Mouse (Mus musculus): ENCODE results near the gene Neurog1. TPM values are rescaled to one million over a fixed set of nuclear protein-coding genes. Genes with fewer than 3 reads are reported as not detected.

The Neurog1 gene
- total RNA-seq (2021), result not detected

DNA sequence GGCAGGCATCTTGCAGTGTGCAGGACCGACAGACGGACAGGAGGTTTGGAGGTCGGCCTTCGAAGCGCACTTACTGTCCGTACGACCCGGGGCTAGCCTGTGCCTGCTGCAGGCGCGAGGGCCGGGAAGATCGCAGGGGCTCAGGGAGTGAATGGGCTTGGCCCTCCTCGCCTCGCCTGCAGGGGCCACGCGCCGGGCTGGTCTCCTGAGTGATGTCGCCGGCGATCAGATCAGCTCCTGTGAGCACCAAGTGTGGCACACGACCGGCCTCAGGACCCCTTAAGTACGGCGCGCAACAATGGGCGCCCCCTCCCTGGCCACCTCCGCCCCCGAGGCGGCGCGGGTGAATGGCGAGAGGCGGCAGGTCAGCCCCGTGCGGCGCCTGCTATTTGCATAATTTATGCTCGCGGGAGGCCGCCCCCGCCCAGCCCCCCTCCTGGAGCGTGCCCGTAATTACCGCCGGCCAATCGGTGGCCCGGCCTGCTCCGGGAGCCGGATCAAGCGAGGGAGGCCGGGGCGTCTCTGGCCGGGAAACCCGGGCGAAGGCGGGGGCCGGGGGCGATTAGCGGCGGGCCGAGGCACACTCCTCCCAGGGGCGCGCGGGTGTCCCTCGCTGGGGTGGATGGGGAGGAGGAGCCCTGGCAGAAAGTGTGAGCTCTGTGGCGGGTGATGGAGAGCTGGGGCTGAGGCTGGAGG lies at the start of gene Neurog1:
Neurog1 (minus strand) TSS at position 240 of the 696 bp plus-strand sequence.
- intact Hi-C loops (cut with DNase I), result no loop called here
- peak; percentile 27 to 48 for DNase-seq (ENCODE audit: low spot score in 2 of 2)

DNA sequence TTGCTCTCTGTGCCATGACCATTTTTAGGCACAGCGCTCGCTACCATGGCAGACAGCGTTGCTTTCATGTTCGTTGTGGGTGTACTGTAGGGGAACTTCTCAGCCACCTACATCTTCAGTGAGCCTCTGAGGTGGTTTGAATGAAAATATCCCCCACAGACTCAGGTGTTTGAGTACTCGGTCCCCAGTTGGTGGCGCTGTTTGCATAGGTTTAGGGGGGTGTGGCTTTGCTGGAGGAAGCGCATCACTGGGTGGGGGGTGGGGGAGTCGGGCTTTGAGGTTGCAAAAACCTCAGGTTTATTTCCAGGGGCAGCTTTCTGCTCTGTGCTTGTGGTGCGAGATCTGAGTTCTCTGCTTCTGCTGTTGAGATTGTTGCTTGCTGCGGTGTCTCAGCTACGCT lies 47.4 kb upstream of the Neurog1 start:
- DNase-seq (ENCODE audit: low spot score in 2 of 2), result no peak
- intact Hi-C loops (cut with DNase I), result loop anchor here (5.0 kb wide), 1 partner anchor 53 kb away; no protein-coding TSS in a partner anchor

DNA sequence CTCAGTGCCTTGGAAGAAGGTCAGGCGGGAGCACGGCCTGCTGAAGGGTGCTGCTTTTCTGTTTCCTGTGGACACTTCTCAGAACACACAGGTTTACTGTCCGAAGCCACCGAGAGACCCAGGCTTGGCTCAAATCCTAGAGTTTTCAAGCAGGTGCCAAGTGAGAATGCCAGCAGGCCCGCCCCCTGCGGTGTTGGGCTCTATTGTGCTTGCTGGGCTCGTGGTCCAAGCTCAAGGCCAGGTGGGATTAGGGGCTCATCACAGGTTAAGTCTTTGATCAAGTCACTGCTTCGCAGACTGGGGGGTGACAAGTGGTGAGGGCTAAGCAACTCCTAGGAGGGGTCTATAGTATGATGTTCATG lies 44.7 kb upstream of the Neurog1 start:
- intact Hi-C loops (cut with DNase I), result loop anchor here (5.0 kb wide), 1 partner anchor 56 kb away; no protein-coding TSS in a partner anchor
- DNase-seq (ENCODE audit: low spot score in 2 of 2), result no peak

DNA sequence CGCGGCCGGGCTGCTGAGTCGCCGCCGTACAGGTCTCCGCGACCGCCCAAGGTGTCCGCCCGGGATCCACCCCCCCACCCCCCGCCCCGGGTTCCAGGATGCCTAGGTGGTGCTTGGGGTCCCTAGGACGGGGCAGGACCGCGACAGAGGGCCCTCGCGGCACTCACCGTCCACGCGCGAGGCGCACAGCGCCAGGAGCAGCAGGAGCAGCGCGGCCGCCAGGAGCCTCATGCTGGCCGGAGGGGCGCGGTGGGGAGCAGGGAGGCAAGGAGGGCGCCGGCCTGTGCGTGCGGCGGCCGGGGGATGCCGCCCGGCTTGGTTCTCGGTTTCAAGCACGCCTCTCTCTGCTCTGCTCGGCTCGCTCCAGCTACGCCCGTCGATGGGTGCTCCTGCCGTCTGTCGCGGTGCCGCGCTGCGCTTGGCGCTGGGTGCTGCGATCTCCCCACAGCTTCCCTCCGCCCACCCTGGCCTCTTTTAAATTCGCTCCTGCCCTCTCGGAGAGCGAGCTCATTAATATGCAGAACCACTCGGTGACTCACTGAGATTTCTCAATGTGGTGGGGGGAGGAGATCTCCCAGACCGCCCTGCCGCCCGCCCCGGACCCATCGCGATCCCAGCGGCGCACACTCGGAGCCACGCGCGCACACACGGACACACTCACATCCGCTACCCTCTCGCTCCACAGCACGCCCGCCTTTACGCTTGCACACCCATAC lies 44.1 kb upstream of the Neurog1 start, which contains the start of gene Cxcl14:
Cxcl14 (minus strand) TSS at position 609 of the 716 bp plus-strand sequence.
- DNase-seq (ENCODE audit: low spot score in 2 of 2), result peak; percentile 45 to 46
- intact Hi-C loops (cut with DNase I), result loop anchor here (5.0 kb wide), 1 partner anchor 56 kb away; no protein-coding TSS in a partner anchor

DNA sequence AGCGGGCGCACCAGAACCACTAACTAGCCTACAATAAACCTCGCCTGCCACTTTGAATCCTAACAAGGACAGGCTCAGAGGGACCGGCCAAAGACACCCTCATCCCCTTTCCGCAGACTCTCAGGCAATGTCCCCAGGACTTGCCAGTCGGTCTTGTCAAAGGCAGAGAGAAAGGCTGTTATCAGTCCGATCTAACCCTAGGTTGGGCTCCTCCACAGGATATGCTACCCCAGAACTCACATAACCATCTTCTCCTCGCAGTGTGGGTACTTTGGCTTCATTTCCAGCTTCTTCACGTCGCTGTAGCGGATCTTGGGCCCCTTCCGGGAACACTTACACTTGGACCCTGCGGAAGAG lies 43.6 kb upstream of the Neurog1 start:
- intact Hi-C loops (cut with DNase I), result loop anchor here (5.0 kb wide), 1 partner anchor 57 kb away; no protein-coding TSS in a partner anchor
- no peak for DNase-seq (ENCODE audit: low spot score in 2 of 2)

DNA sequence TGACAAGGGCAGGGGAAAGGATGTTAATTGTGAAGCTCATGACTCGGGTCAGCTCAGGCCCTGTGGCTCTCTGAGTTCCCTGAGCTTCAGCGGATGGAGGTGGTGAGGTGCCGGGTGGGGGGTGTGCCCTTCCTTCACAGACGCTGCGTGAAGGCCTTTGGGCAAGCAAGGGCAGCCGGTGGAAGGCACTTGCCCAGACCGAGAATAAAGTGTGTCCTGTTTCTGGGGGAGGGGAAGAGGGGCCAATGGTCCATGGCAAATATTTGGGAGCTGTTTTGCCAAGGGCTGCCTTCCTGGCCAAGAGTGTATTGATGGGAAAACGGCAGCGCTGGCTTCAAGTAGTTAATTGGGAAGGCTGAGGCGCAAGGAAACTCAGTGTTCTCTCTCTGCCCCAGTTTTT lies 42.9 kb upstream of the Neurog1 start:
- intact Hi-C loops (cut with DNase I), result loop anchor here (5.0 kb wide), 1 partner anchor 57 kb away; no protein-coding TSS in a partner anchor
- DNase-seq (ENCODE audit: low spot score in 2 of 2), result peak; percentile 17 to 20

DNA sequence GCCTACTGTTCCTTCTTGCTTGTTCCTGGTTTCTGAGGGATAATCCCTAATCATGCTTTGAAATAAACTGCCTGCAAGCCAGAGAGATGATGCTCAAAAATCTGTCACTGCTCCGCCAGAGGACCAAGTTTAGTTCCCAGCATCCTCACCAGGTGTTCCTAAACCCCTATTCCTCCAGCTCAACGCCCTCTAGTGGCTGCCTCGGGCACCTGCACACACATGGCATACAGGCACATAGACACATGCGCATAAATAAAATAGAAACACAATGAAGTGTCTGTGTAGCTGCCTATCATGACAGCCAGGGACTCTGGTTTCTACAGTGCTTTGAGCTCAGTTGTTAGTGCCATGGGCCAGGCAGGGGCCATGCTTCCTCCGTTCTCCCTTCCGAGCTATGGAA lies 38.0 kb upstream of the Neurog1 start:
- intact Hi-C loops (cut with DNase I), result no loop called here
- DNase-seq (ENCODE audit: low spot score in 2 of 2), result no peak

DNA sequence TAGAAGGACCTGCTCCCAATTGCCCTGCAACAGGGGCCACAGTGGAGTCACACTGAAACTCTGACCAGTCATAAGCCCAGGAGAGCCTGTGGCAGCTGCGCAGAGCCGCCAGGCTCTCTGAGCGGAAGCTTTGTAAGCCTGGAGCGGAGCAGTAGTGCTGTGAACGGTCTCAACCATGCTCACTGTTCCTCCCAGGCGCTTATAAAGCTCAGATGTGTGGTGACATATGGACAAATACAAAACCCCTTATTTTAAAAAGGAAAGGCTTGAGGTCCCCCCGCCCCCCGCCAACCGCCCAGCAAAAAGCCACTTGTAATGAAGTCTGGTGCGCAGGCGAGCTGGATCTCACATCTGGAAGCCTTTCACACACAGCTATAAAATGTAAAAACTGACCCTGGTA lies 37.3 kb upstream of the Neurog1 start:
- no peak for DNase-seq (ENCODE audit: low spot score in 2 of 2)
- intact Hi-C loops (cut with DNase I), result no loop called here

DNA sequence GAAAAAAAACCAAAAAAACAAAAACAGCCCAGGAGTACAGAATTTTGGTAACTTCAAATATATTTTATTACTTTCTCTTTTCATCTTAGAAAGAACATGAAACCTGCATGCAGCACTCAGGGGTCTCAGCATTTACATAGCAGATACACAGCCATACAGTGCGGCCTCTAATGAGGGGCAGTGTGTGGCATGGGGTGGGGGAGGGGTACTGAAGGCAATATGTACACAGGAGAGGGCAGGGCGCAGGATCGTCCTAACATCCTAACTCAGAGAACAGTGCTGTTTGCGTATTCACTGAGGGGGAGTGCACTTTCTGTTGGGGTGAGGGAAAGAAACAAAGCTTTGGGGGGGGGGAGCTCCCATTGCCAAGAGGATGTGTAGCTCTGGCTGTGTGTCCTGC lies 36.6 kb upstream of the Neurog1 start:
- DNase-seq (ENCODE audit: low spot score in 2 of 2), result no peak
- intact Hi-C loops (cut with DNase I), result no loop called here

DNA sequence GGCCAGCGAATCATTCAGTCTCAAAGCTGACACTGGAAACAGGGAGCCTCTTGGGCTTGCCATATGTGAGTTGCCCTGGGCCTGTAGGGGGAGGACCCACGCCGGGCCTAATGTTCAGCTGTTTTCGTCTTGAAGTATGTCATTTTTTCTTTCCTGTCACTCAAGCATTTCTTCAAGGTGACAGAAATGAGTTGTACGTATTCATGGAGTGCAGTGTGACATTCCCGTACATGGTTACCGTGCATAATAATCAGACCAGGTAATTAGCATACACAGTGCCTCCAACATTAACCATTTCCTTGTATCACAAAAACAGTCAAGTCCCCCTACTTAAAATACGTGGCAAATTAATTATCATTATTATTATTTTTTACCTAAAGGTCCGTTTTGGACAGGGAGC lies 35.1 kb upstream of the Neurog1 start:
- intact Hi-C loops (cut with DNase I), result no loop called here
- DNase-seq (ENCODE audit: low spot score in 2 of 2), result no peak

DNA sequence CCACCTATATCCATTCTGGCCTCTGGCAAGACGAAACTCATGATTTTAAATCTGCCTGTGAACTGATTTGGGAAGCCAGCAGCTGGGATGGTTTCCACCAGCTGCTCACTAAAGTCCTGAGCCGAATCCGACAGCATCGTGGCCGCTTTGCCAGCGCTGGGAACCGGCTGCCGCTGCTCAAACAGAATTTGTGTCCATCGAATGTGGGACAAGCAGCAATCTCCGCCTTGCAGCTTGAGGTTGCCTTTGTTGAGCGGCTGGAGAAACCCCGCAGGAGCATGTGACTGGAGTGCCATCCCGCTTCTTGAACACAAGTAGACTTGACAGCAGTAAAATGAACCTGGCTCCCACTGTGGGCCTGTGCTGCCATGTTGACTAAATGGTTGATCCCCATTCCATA lies 31.4 kb upstream of the Neurog1 start:
- DNase-seq (ENCODE audit: low spot score in 2 of 2), result no peak
- intact Hi-C loops (cut with DNase I), result no loop called here

DNA sequence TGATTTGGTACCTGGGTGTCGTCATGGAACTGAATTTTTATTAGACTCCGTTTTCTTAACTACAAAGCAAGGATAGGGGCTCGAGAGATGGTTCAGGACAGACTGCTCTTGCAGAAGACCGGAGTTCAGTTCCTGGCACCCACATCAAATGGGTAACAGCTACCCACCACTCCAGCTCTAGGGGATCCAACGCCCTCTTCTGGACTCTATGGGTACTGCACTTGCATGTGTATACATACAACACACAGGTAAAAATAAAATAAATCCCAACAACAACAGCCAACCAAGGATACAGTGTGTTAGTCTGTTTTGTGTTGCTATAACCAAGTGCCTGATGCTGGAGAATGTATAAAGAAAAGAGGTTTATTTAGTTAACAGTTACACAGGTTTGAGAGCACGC lies 28.4 kb upstream of the Neurog1 start:
- intact Hi-C loops (cut with DNase I), result no loop called here
- no peak for DNase-seq (ENCODE audit: low spot score in 2 of 2)

DNA sequence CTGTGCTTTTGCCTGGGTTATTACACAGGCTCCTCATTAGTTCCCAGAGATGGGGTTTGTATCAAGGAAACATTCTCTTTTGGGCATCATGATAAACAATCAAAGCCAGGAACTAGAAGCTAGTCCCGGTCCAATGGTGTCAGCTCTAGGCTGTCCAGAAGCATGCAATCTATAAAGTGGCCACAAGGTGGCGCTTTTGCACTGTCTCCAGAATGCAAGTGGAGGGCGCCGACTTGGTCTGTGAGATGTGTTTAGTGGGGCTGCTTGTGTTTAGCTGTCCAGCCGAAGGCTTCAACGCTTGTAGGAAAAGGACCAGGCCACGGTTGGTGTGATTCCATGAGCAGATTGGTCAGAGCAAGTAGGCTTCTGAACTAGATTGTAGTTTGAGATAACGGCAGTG lies 27.5 kb upstream of the Neurog1 start:
- peak; percentile 81 to 84 for DNase-seq (ENCODE audit: low spot score in 2 of 2)
- intact Hi-C loops (cut with DNase I), result loop anchor here (1.0 kb wide), 1 partner anchor 143 kb away; no protein-coding TSS in a partner anchor

DNA sequence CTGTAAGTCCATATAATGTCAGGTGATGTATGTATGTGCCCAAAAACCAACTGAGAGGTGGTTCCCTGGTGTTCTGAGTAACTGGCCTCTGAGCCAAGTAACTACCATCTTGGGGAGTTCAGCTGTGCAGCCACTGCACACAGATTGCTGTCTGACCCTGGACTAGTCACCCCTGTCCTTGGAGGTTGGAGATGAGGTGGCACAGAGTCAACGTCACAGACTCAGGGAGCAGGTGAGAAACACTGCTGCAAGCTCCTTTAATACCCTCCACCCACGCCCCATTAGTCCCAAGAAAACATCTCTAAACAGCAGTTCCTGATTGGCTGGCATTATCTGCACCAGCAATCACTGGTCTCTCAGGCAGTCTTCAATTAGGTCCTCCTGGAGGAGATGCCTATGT lies 23.2 kb upstream of the Neurog1 start:
- no peak for DNase-seq (ENCODE audit: low spot score in 2 of 2)
- intact Hi-C loops (cut with DNase I), result no loop called here

DNA sequence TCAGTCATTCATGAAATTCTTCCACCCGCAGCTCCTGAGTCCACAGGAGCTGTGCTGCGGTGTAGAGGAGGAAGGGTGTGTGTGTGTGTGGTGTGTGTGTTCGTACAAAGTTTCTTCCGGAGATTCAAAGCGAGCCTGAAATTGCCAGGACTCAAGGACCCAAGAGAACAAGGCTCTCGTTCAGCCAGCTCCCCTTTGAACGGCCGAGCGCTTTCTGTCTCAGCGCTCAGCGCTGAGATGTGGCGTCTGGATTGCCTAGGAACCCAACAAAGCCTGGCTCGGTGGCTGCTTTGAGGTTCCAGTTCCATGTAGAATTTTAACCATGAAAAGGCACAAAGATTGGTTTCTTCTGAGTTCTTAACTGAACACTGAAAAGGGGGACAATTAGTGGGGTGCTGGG lies 18.2 kb upstream of the Neurog1 start:
- intact Hi-C loops (cut with DNase I), result no loop called here
- DNase-seq (ENCODE audit: low spot score in 2 of 2), result no peak

DNA sequence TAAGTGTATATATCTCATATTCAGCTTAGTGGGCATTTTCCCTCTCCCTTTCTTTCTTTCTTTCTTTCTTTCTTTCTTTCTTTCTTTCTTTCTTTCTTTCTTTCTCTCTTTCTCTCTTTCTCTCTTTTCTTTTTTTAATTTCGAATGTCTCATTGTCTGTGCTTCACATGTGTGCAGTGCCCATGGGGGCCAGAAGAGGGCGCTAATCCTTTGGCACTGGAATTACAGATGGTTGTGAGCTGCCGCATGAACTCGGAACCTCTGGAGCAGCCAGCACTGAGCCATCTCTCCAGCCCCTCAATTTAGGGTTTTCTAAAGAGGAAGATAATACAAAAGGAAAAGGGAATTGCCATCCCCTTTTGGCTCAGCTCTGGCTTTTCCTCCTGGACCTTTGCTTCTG lies 15.4 kb upstream of the Neurog1 start:
- DNase-seq (ENCODE audit: low spot score in 2 of 2), result no peak
- intact Hi-C loops (cut with DNase I), result no loop called here

DNA sequence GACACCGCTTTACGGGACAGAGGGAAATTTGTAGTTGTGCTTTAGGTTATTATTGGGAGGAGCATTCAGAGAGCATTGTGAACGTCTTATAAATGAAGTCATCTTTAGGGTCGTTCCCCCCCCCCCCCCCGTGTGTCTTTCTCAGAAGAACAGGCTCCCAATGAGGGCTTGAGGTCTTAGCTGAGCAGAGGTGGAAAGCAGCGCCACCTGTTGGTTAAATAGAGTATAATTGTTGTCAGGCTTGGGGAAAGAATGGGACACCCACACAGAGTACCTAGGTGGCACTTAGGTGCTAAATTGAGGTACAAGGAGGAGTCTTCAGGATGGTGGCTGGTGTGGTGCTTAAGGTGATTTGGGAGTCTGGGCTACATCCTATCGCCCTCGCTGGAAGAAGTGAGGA lies 14.5 kb upstream of the Neurog1 start:
- DNase-seq (ENCODE audit: low spot score in 2 of 2), result peak in 1 of 2 experiments; percentile 23
- intact Hi-C loops (cut with DNase I), result loop anchor here (1.0 kb wide), 1 partner anchor 69 kb away; no protein-coding TSS in a partner anchor

DNA sequence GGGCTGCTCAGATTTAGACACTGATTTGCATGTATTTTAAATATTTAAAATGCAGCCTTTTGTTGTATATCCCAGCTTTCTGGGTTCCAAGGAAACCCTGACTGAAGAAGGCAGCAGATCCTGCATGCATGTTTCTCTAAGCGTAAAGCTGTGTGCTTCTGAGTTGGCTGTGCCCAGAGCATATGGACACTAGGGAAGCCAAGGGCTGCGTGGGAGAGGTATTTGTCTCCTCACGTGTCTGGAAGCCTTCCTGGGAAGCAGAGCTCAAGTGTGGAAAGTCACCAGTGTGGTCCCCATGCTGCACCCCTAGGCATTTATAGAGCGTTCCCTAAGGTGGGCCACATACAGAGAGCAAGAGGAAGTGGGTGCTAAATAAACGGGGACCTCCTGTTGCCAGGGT lies 13.7 kb upstream of the Neurog1 start:
- intact Hi-C loops (cut with DNase I), result loop anchor here (1.0 kb wide), 1 partner anchor 68 kb away; no protein-coding TSS in a partner anchor
- DNase-seq (ENCODE audit: low spot score in 2 of 2), result peak; percentile 48 to 58

DNA sequence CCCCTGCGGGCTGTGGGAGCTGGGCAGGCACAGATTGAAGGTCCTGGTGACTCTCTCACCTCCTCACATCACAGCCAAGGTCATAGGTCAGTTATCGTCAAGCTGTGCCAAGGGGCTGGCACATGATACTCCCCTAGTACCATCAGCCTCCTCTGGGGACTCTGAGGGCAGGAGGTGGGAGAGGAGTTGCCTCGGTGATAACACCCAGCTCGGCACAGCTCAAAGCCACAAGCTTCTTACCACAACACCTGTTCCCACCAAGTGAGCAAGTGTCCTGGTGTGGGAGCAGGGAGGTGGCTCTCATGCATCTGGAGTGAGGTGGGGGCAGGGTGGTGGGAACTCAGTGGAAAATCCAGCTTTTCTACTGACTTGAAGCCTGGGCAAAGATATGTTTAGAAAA lies 10.3 kb upstream of the Neurog1 start:
- intact Hi-C loops (cut with DNase I), result no loop called here
- no peak for DNase-seq (ENCODE audit: low spot score in 2 of 2)

DNA sequence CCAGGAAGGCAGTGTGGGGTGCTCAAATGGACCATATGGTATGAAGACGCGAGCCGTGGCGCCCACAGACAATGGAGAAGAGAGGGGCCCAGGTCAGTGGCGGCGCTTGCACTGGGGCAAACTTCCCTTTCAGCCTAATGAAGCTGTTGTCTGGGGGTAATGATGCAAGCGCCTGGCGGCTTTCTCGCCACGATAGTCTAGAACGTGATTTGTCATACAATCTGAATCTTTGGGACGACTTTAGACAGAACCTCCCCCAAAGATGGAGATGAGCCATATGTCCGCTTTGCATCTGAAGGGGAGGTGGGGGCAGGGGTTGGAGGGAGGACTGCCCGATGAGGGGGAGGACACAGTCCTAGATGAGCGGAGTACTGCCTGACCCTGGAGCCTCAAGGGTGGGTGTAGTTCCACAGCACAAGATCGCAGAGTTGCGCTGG lies 8.4 kb upstream of the Neurog1 start:
- intact Hi-C loops (cut with DNase I), result no loop called here

DNA sequence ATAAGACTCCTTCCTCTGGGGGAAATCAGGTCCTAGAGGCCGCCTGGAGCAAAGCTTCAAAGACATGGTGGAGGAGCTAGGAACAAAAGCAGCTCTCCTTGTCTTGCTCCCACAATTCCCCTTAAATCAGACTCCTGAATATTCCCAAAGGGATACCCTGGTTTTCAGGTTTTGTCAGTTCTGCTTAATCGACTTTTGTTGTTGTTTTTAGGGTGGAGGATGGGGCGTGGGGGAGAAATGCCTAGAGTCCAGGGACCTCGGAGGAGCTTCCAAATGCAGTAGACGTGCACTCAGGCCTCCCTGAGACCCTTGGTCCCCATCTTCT lies 7.9 kb upstream of the Neurog1 start:
- DNase-seq (ENCODE audit: low spot score in 2 of 2), result no peak
- intact Hi-C loops (cut with DNase I), result loop anchor here (5.0 kb wide), 2 partner anchors 38 to 428 kb away; no protein-coding TSS in a partner anchor

More for the DNA sequence above, 8.4 kb upstream of the Neurog1 start:
- no peak for DNase-seq (ENCODE audit: low spot score in 2 of 2)
